ENCODE assay signal across 8 mouse cellular contexts in genomic region chr13:63917776-63918621, GRCm38 (mm10).
DNase-seq lines count a peak whose midpoint lies in the region; ATAC-seq and TF ChIP-seq lines count a peak whose summit lies in the region.

No protein-coding gene starts in this region.

- H3K9me3 ChIP-seq in liver, embryonic 12.5 days (replicated peaks): peaks cover 5% of the 10 kb centered on the region; the same call in 1 of the 2 replicates
- H3K9me3 ChIP-seq in hindbrain, embryonic 10.5 days: peaks cover 10% of the 10 kb centered on the region; the same call in 1 of the 2 replicates
- H3K9me3 ChIP-seq in stomach, embryonic 15.5 days: no peaks in the 10 kb centered on the region

- H3K27me3 ChIP-seq in liver, embryonic 12.5 days (replicated peaks): no peaks in the 10 kb centered on the region
- peaks cover 36% of the 10 kb centered on the region for H3K27me3 ChIP-seq in hindbrain, embryonic 10.5 days (ENCODE audit: insufficient read depth, poor library complexity, severe bottlenecking)
- H3K27me3 ChIP-seq in stomach, embryonic 15.5 days (replicated peaks): no peaks in the 10 kb centered on the region

- WGBS in liver, embryonic 12.5 days (ENCODE audit: insufficient replicate concordance): 54% methylated on average over 11 of the region's 11 CpGs
- WGBS in hindbrain, embryonic 10.5 days: 15% methylated on average over 11 of the region's 11 CpGs
- WGBS in stomach, embryonic 15.5 days: 13% methylated on average over 11 of the region's 11 CpGs

- H3K36me3 ChIP-seq in liver, embryonic 12.5 days: no peaks in the 10 kb centered on the region
- H3K36me3 ChIP-seq in hindbrain, embryonic 10.5 days: no peaks in the 10 kb centered on the region; the same call in 1 of the 2 replicates
- no peaks in the 10 kb centered on the region for H3K36me3 ChIP-seq in stomach, embryonic 15.5 days

- 0 out of 2 replicates have a peak overlapping the region, but pooled peaks have one; percentile 22 for H3K9ac ChIP-seq in liver, embryonic 12.5 days
- H3K9ac ChIP-seq in stomach, embryonic 15.5 days: no peak overlapping the region

- DNase-seq in liver: no peak
- DNase-seq in embryo, embryonic 11 days: peak; percentile 81
- DNase-seq in hindbrain, embryonic 10.5 days (ENCODE audit: low spot score): peak; percentile 54
- peak; percentile 17 to 38 for DNase-seq in layer of hippocampus, adult 2 months (ENCODE audit: low spot score in 2 of 2)
- peak; percentile 70 for DNase-seq in lung, postnatal 36 days

- no peak for ATAC-seq in liver, embryonic 12.5 days
- ATAC-seq in stomach, embryonic 15.5 days (ENCODE audit: insufficient read depth, low FRiP score, low read depth): peak; percentile 70
- no peak for ATAC-seq in activated CD4-positive, CD25-positive, alpha-beta regulatory T cell, adult 4 months

- H3K4me1 ChIP-seq in liver, embryonic 12.5 days: peaks cover 48% of the 10 kb centered on the region
- peaks cover 30% of the 10 kb centered on the region for H3K4me1 ChIP-seq in hindbrain, embryonic 10.5 days (replicated peaks)
- H3K4me1 ChIP-seq in stomach, embryonic 15.5 days: peaks cover 26% of the 10 kb centered on the region

- H3K4me2 ChIP-seq in liver, embryonic 12.5 days: 0 out of 2 replicates have a peak overlapping the region, but pooled peaks have one; percentile 7
- peak overlapping the region; percentile 33 for H3K4me2 ChIP-seq in stomach, embryonic 15.5 days

- H3K4me3 ChIP-seq in liver, embryonic 12.5 days: no peak overlapping the region
- peak overlapping the region; percentile 7; the same call in 1 of the 2 replicates for H3K4me3 ChIP-seq in hindbrain, embryonic 10.5 days
- peak overlapping the region; percentile 9; the same call in 1 of the 2 replicates for H3K4me3 ChIP-seq in layer of hippocampus, adult 2 months
- H3K4me3 ChIP-seq in stomach, embryonic 15.5 days (replicated peaks): no peak overlapping the region

- no peak for TF ChIP-seq CTCF in layer of hippocampus, adult 2 months (conservative IDR thresholded peaks at IDR 0.05)

- peak overlapping the region; percentile 47; the same call in 1 of the 2 replicates for H3K27ac ChIP-seq in liver, embryonic 12.5 days
- peak overlapping the region; percentile 71 for H3K27ac ChIP-seq in hindbrain, embryonic 10.5 days
- H3K27ac ChIP-seq in layer of hippocampus, adult 2 months: peak overlapping the region; percentile 86
- peak overlapping the region; percentile 93 for H3K27ac ChIP-seq in stomach, embryonic 15.5 days

Comparison
In these comparisons a context has a peak if more than half of its experiments do, and no peak if none do; other contexts are left out.
1. H3K4me3 ChIP-seq: peak in hindbrain, embryonic 10.5 days (single experiment) and layer of hippocampus, adult 2 months (single experiment); none in liver, embryonic 12.5 days (single experiment) and stomach, embryonic 15.5 days (single experiment).
2. Peak in every context shown above with its lines, with median percentiles within 50 percentile points of each other: H3K27ac ChIP-seq.